20 mouse cellular contexts compared by ENCODE assay signal in the genomic region with DNA sequence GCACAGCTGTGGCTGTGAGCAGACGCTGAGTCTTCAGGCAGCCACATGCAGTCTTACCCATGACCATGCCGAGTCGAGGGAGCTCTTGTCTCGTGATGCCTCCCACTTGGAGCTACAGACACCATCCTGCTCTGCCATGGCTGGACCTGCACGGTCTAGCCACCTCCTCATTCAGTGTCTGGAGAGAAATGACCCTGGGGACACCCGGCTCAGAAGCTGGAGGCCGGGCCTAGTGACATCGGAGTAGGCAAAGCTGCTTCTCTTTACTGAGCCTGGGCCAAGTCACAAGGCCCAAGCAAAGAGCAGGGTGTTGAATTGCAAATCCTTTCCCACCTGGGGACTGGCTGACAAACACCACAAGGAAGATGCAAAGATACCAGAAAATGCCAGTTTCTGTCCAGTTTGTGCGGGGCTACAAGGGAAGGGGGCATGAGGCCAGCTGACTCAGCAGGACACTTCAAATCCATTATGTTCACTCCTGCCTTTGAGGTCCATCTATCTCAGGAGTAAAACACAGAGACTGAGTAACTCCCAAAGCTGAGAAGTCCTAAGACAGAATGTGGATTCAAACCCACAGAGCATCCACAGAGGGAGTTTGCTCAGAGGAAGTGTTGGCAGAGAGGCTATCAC. TPM values are rescaled to one million over a fixed set of nuclear protein-coding genes. Genes with fewer than 3 reads are reported as not detected.
"Had no signal": no experiment of that assay in that cellular context is flagged by ENCODE, and none has a peak within 500 bp of the region (broad histone marks: within the 10 kb centered on the region; RNA-seq: fewer than 3 reads in every experiment).

No protein-coding gene starts in this region.

- H3K27ac ChIP-seq: limb, embryonic 15.5 days; liver, embryonic 12.5 days; midbrain, embryonic 10.5 days; neural tube, embryonic 12.5 days had no signal

- H3K9ac ChIP-seq: limb, embryonic 15.5 days; liver, embryonic 12.5 days; lung, embryonic 14.5 days; neural tube, embryonic 12.5 days had no signal

- ATAC-seq: liver, embryonic 12.5 days had no signal

- H3K4me1 ChIP-seq: liver, embryonic 12.5 days had no signal

- H3K27me3 ChIP-seq: neural tube, embryonic 12.5 days had no signal

- H3K4me2 ChIP-seq: limb, embryonic 15.5 days; liver, embryonic 12.5 days; lung, embryonic 14.5 days; neural tube, embryonic 12.5 days had no signal

- H3K9me3 ChIP-seq: limb, embryonic 15.5 days; liver, embryonic 12.5 days; midbrain, embryonic 10.5 days; neural tube, embryonic 12.5 days had no signal

- H3K4me3 ChIP-seq: limb, embryonic 15.5 days; liver, embryonic 12.5 days; midbrain, embryonic 10.5 days; myocyte; neural tube, embryonic 12.5 days had no signal

- DNase-seq: kidney, postnatal 25 days; layer of hippocampus, adult 9-11 months; layer of hippocampus, postnatal 36 days; lung, embryonic 14.5 days; lung, postnatal 10 days; lung, postnatal 4 days; midbrain, embryonic 14.5 days; spleen, adult 18-20 months; thymus, adult 18-20 months; thymus, postnatal 14 days had no signal

- H3K36me3 ChIP-seq: limb, embryonic 15.5 days; liver, embryonic 12.5 days; midbrain, embryonic 10.5 days; neural tube, embryonic 12.5 days had no signal

RNA-seq across cellular contexts. Expression of a gene that starts 6.3 kb away (rescaled TPM):
- total RNA-seq: megakaryocyte, adult 5-6 weeks; neutrophil, adult 5-6 weeks had no signal
- polyA plus RNA-seq: limb, embryonic 11.5 days; limb, embryonic 15.5 days; liver, embryonic 12.5 days; liver, embryonic 16.5 days; lung, embryonic 14.5 days; midbrain, embryonic 10.5 days; myocyte; stomach, embryonic 14.5 days had no signal
